Mouse (Mus musculus) MEL (cell line): ENCODE measurements around the gene Srpx. TPM values are rescaled to one million over a fixed set of nuclear protein-coding genes. Genes with fewer than 3 reads are reported as not detected.

Experiments used
- DNase-seq: peaks from one replicate; pipeline ENCODE4 v3.0.0; 2011; ENCODE audit warnings: low read depth, low spot score
- H3K27ac ChIP-seq: 2 replicates; pipeline ENCODE4 v1.5.1; 2012; ENCODE audit warnings: low read depth, mild to moderate bottlenecking, control low read depth, low read length, moderate library complexity; ENCODE audit not compliant: control insufficient read depth
- H3K27me3 ChIP-seq, 2 experiments: fragments of 150-350 bp in 1 of 2; sonication (generic) in 1 of 2; 2 replicates each; pipeline ENCODE4 v1.6.1; 2012; ENCODE audit warnings: low read length in 2 of 2, mild to moderate bottlenecking in 2 of 2, improper control_type of control experiment in 1 of 2, moderate library complexity in 1 of 2; ENCODE audit not compliant: insufficient read depth in 2 of 2, control insufficient read depth in 1 of 2
- H3K36me3 ChIP-seq, 2 experiments: 2 replicates each; pipeline ENCODE4 v1.6.1; 2012 to 2014; ENCODE audit warnings: low read length in 2 of 2, improper control_type of control experiment in 1 of 2, inconsistent platforms in 1 of 2, mild to moderate bottlenecking in 1 of 2; ENCODE audit not compliant: insufficient read depth in 2 of 2, control insufficient read depth in 1 of 2
- H3K4me1 ChIP-seq, 2 experiments: fragments of 150-350 bp in 1 of 2; sonication (generic) in 1 of 2; 2 replicates each; pipeline ENCODE4 v1.6.1; 2012; ENCODE audit warnings: low read length in 2 of 2, improper control_type of control experiment in 1 of 2, mild to moderate bottlenecking in 1 of 2; ENCODE audit not compliant: insufficient read depth in 2 of 2, control insufficient read depth in 1 of 2
- H3K4me3 ChIP-seq, 2 experiments: fragments of 150-350 bp in 1 of 2; sonication (generic) in 1 of 2; 2 replicates each; pipeline ENCODE4 v1.5.1; 2012; ENCODE audit warnings: low read depth in 2 of 2, low read length in 2 of 2, mild to moderate bottlenecking in 2 of 2, moderate library complexity in 2 of 2, control low read depth in 1 of 2, improper control_type of control experiment in 1 of 2; ENCODE audit not compliant: control insufficient read depth in 1 of 2, insufficient read depth in 1 of 2
- H3K79me2 ChIP-seq: 2 replicates; pipeline ENCODE4 v1.6.1; 2012; ENCODE audit warnings: mild to moderate bottlenecking, low read length, moderate library complexity; ENCODE audit not compliant: control insufficient read depth, poor library complexity, insufficient read depth
- H3K9ac ChIP-seq: 2 replicates; pipeline ENCODE4 v1.6.1; 2012; ENCODE audit warnings: low read depth, mild to moderate bottlenecking, control low read depth, low read length, moderate library complexity; ENCODE audit not compliant: control insufficient read depth, poor library complexity, severe bottlenecking
- H3K9me3 ChIP-seq: fragments of 150-350 bp; sonication (generic); replicated peaks from 2 replicates; pipeline ENCODE4 v1.6.1; 2012; ENCODE audit warnings: mild to moderate bottlenecking, low read length, improper control_type of control experiment, moderate library complexity; ENCODE audit not compliant: insufficient read depth
- ELF1 ChIP-seq: IDR thresholded peaks from 2 replicates; pipeline ENCODE4 v1.6.1; 2014; ENCODE audit warnings: low read depth, mild to moderate bottlenecking, inconsistent platforms, low read length, improper control_type of control experiment, moderate library complexity
- EP300 ChIP-seq, 2 experiments: IDR thresholded peaks; 2 replicates each; pipeline ENCODE4 v1.6.1; 2011; ENCODE audit warnings: improper control_type of control experiment in 2 of 2, low read length in 2 of 2, low read depth in 1 of 2, mild to moderate bottlenecking in 1 of 2
- ETS1 ChIP-seq: IDR thresholded peaks from 2 replicates; pipeline ENCODE4 v1.6.1; 2012; ENCODE audit warnings: low read depth, mild to moderate bottlenecking, inconsistent platforms, low read length, improper control_type of control experiment, moderate library complexity
- GATA1 ChIP-seq: IDR thresholded peaks from 2 replicates; pipeline ENCODE4 v1.6.1; 2011; ENCODE audit warnings: low read depth, low read length, improper control_type of control experiment
- MAFK ChIP-seq: IDR thresholded peaks from 2 replicates; pipeline ENCODE4 v1.6.1; 2011; ENCODE audit warnings: low read depth, mild to moderate bottlenecking, low read length, improper control_type of control experiment, borderline replicate concordance
- MXI1 ChIP-seq: IDR thresholded peaks from 2 replicates; pipeline ENCODE4 v1.6.1; 2011; ENCODE audit warnings: mild to moderate bottlenecking, low read depth, low read length, improper control_type of control experiment
- NRF1 ChIP-seq: IDR thresholded peaks from 2 replicates; pipeline ENCODE4 v1.6.1; 2014; ENCODE audit warnings: low read depth, mild to moderate bottlenecking, inconsistent platforms, low read length, improper control_type of control experiment, moderate library complexity; ENCODE audit not compliant: poor library complexity, insufficient read depth, severe bottlenecking
- POLR2AphosphoS5 ChIP-seq: IDR thresholded peaks from 2 replicates; pipeline ENCODE4 v1.6.1; 2012; ENCODE audit warnings: low read depth, borderline replicate concordance, mild to moderate bottlenecking, inconsistent platforms, low read length, moderate library complexity, mixed read lengths
- RCOR1 ChIP-seq: IDR thresholded peaks from 2 replicates; pipeline ENCODE4 v1.6.1; 2012; ENCODE audit warnings: low read depth, mild to moderate bottlenecking, inconsistent platforms, low read length, improper control_type of control experiment
- TCF12 ChIP-seq: IDR thresholded peaks from 2 replicates; pipeline ENCODE4 v1.6.1; 2014; ENCODE audit warnings: low read depth, mild to moderate bottlenecking, inconsistent platforms, low read length, improper control_type of control experiment, moderate library complexity
- UBTF ChIP-seq: IDR thresholded peaks from 2 replicates; pipeline ENCODE4 v1.6.1; 2012; ENCODE audit warnings: low read depth, mild to moderate bottlenecking, inconsistent platforms, low read length, improper control_type of control experiment, moderate library complexity, borderline replicate concordance; ENCODE audit not compliant: insufficient read depth
- ZC3H11A ChIP-seq: IDR thresholded peaks from 2 replicates; pipeline ENCODE4 v1.6.1; 2012; ENCODE audit warnings: low read depth, mild to moderate bottlenecking, inconsistent platforms, low read length, improper control_type of control experiment
- polyA plus RNA-seq, 2 experiments: library from polyadenylated mRNA; stranded (reverse) in 1 of 2; unstranded in 1 of 2; fragments of >175 nt in 1 of 2; fragments of >200 nt in 1 of 2; gene quantifications; 2 replicates each; pipeline versions ENCODE4 v1.2.1 to v1.2.4; 2012; ENCODE audit warnings: low replicate concordance in 2 of 2, low read depth in 1 of 2; ENCODE audit not compliant: insufficient read length in 2 of 2, insufficient read depth in 1 of 2, missing spikeins in 1 of 2
- total RNA-seq: library from RNA; depleted of rRNA; stranded (reverse); fragments of 300-350 nt; gene quantifications from 2 replicates; pipeline ENCODE4 v1.2.3, GENCODE M21; 2012

Gene Srpx
- total and polyA plus RNA-seq, 3 experiments = not detected

DNA sequence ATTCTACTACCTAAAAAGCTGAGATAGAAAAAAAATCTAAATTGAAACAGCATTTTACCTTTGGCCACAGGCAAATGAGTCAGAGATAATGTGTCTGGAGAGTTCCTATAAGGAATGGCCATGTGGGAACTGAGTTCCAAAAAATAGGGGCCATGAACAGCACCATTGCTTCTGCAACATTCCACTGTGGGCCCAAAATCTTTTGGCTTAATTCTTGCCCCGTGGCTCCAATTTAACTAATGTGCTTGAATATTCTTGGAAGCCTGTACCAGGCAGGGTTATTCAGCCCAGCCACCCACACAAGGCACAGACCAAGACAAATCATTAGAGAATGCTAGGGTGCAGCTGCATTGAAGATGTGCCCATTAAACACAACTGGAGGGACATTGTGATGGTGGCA, 6.8 kb downstream of the Srpx start:
- H3K9me3 ChIP-seq = no peaks in the 10 kb centered on the region
- H3K36me3 ChIP-seq = no peaks in the 10 kb centered on the region
- no peaks in the 10 kb centered on the region for H3K4me1 ChIP-seq
- H3K27me3 ChIP-seq = no peaks in the 10 kb centered on the region
- H3K4me3 ChIP-seq = no peak overlapping the region
- TF ChIP-seq NRF1 = no peak
- no peak for TF ChIP-seq ZC3H11A
- TF ChIP-seq UBTF = no peak
- TF ChIP-seq MXI1 = no peak
- no peak for TF ChIP-seq EP300 (IDR thresholded peaks at IDR 0.05; ENCODE audit: low read depth in 1 of 2, low read length in 2 of 2)
- no peak for TF ChIP-seq GATA1
- TF ChIP-seq MAFK = no peak
- no peak for TF ChIP-seq TCF12
- no peak for TF ChIP-seq RCOR1
- no peak for TF ChIP-seq ETS1
- TF ChIP-seq ELF1 = no peak
- H3K9ac ChIP-seq = no peak overlapping the region
- H3K27ac ChIP-seq = no peak overlapping the region
- no peak for DNase-seq
- H3K79me2 ChIP-seq = no peaks in the 10 kb centered on the region

DNA sequence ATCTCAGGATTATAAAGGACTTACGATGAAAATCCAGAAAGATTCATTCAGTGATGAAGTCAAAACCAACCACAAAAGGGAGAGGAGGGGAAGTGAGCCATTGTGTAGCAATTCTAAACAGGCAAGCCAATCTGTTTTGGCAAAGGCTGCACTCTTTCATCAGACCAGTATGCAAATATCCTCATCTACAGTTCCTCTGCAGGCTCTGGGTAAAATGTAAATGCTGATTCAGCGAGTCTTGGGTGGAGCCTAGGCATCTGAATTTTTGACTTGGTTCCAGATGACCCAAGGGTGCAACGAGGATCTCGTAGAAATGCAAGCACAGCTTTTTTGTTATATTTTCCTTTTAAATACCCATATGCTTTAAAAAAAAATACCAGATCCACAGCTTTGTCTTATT, 9.0 kb downstream of the Srpx start:
- no peak for DNase-seq
- Histone ChIP-seq H3K4me3 (no peak overlapping the region), H3K27me3 (no peaks in the 10 kb centered on the region), H3K9me3 (no peaks in the 10 kb centered on the region), H3K27ac (no peak overlapping the region)
- TF ChIP-seq RCOR1 (no peak), ZC3H11A (no peak)
- TF ChIP-seq, all 39 proteins: peak for 0
- Histone ChIP-seq H3K79me2 (no peaks in the 10 kb centered on the region), H3K4me1 (no peaks in the 10 kb centered on the region), H3K9ac (no peak overlapping the region), H3K36me3 (no peaks in the 10 kb centered on the region)

DNA sequence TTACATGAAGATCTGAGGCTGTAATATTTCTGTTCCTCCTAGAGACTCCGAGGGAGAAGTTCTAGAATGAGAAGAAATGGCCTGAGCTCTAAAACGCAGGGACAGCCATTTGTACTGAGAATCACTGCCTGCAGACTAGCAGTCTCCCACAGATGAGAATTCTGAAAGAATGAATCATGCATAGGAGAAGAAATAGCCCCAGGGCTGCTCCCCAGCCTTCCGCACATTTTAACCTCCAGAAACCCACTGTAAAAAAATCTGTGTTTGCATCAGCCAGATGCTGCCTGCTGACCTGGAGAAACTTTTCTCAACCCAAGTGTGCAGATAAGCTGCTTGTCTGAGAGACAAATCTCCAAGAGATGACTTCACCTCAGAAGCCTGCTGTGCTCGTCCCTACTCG, 12.0 kb downstream of the Srpx start:
- H3K4me1 ChIP-seq = no peaks in the 10 kb centered on the region
- no peak for DNase-seq
- TF ChIP-seq POLR2AphosphoS5 (no peak), GATA1 (no peak), EP300 (IDR thresholded peaks at IDR 0.05; ENCODE audit: low read depth in 1 of 2, low read length in 2 of 2) (no peak)

More for the DNA sequence above, 12.0 kb downstream of the Srpx start:
- H3K9me3 ChIP-seq = no peaks in the 10 kb centered on the region
- no peaks in the 10 kb centered on the region for H3K36me3 ChIP-seq
- no peak overlapping the region for H3K4me3 ChIP-seq
- H3K9ac ChIP-seq = no peak overlapping the region
- H3K27ac ChIP-seq = no peak overlapping the region
- H3K27me3 ChIP-seq = no peaks in the 10 kb centered on the region
- H3K79me2 ChIP-seq = no peaks in the 10 kb centered on the region
